Mouse (Mus musculus) ZHBTc4 (cell line): ENCODE measurements around the gene Lamp3.
"Not testable (repeated sequence)": the region's sequence is repeated elsewhere in the genome, so short reads cannot be mapped to it uniquely, and the experiment has no call there.

Experiments used
- DNase-seq: peaks from one replicate; pipeline ENCODE4 v3.0.0-alpha.2; 2011; ENCODE audit warnings: low read depth, low spot score

Lamp3 gene

DNA sequence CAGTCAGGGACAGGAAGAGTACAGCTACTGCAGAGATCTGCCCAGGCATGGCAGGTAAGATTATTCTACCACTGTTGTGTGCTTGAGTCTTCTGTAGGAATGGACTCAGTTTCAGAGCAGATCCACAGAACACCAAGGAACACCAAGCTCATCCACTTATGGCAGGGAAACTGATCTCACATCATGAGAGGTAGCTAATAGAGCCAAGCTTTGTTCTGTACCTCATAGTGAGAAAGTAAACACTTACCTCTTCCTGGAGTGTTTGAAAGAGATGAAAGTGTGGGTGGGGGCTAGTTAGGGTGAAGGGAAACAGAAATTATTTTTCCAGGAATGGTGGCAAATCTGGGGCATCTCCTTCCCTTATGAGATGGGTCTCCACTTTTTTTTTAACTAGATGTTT lies at the start of gene Lamp3:
TSS of gene Lamp3 (minus strand) at position 160 of the 400 bp plus-strand sequence.
- no peak for DNase-seq

DNA sequence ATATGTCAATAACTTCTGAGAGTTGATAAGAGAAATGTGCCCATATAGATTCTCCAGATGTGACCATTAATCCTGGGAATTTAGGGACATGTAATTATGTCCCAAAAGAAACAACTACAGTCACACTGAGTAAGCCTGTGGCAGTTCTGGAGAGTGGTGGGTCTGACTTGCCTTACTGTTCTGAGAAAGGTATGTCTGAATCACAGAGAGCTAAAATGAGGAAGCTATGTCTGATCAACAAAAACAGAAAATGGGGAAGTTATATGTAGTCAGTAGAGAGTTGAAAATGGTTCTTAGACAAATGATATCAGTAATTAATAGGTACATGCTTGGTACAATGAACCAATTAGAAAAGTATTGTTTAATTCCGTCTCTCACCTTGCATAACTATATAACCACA lies 26.7 kb upstream of the Lamp3 start:
- DNase-seq = no peak

DNA sequence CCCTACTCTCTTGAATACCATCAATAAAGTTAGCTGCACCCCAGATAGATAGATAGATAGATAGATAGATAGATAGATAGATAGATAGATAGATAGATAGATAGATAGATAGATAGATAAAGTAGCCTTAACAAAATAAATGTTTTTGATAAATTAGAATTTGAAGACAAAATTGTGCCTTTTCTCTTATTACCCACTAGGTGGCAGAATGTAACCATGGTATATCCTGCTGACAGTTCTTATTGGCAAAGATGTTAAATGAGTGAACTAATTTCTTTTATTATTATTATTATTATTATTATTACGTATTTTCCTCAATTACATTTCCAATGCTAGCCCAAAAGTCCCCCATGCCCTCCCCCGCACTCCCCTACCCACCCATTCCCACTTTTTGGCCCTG lies 18.0 kb upstream of the Lamp3 start:
- not testable (repeated sequence) for DNase-seq

DNA sequence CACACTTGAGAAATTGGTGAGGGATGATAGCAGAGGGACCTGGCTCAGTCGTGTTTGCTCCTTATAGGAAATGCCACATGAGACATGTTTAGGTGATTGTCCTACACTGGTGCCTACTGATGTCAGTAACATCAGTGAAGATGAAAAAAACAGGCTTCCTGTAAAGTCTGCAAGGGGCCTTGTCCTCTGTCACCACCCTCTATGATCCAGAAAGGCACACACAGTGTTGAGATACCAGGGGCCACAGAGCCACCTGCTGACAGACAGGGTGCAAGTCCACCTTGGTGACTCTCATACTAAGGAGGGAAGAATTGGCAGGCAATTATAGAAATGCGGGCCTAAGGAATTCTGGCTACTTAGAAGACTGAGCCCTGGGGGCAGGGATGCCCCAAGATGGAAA lies 14.8 kb upstream of the Lamp3 start:
- DNase-seq = peak; percentile 7

DNA sequence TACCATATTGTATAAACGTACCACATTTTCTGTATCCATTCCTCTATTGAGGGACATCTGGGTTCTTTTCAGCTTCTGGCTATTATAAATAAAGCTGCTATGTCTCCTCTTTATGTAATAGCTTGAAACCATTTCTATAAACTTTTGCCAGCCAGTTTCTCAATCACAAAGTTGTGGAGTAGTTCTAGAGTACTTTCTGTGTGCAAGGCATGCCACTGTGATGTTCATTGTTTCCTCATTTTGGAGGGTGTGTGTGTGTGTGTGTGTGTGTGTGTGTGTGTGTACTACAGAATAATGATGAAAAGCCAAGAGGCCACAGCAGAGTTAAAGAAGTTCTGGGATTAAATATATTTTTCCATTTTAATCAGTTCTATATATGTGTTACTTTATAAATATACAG lies 1.2 kb upstream of the Lamp3 start:
- DNase-seq = no peak

- DNase-seq = no peak
Observed at GRCm38 (mm10) chr16:19699207-19699606, 7.0 kb downstream of the Lamp3 start.

- no peak for DNase-seq
Observed at GRCm38 (mm10) chr16:19670768-19671357, 35.3 kb downstream of the Lamp3 start.

- DNase-seq = peak; percentile 12
Observed at GRCm38 (mm10) chr16:19666312-19666711, 39.9 kb downstream of the Lamp3 start.

DNA sequence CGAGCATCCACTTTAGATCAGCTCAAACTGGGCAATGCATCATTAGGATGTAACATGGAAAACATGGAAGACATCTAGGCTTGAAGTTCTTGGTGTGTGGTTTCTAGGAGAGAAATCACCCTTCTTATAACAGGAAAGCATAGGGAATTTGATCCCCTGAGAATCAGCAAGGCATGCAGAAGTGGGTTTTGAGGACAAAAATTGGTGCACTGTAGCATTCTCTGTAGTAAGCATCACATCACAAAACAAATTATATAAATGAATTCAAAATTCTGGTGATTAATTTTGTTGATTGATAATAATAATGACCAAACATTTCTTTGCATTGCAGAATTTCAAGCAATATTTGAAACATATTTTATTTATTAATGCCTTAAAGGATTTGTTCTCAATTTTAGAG lies 76.4 kb downstream of the Lamp3 start, which contains the start of gene Olfr171:
TSS of gene Olfr171 (minus strand) at position 101 of the 400 bp plus-strand sequence.
- DNase-seq = no peak

GRCm38 (mm10) chr16:19611782-19612181 lies 94.4 kb downstream of the Lamp3 start, which contains the start of gene Olfr170:
Gene Olfr170, minus strand, starts transcription at chr16:19611882.
- not testable (repeated sequence) for DNase-seq
